Mouse (Mus musculus) urinary bladder, postnatal 14 days (tissue): ENCODE results near the gene Slc38a3.

ENCODE experiments used
- DNase-seq: peaks from one replicate; pipeline ENCODE4 v3.0.0; 2021; ENCODE audit warnings: low spot score

Gene Slc38a3

DNA sequence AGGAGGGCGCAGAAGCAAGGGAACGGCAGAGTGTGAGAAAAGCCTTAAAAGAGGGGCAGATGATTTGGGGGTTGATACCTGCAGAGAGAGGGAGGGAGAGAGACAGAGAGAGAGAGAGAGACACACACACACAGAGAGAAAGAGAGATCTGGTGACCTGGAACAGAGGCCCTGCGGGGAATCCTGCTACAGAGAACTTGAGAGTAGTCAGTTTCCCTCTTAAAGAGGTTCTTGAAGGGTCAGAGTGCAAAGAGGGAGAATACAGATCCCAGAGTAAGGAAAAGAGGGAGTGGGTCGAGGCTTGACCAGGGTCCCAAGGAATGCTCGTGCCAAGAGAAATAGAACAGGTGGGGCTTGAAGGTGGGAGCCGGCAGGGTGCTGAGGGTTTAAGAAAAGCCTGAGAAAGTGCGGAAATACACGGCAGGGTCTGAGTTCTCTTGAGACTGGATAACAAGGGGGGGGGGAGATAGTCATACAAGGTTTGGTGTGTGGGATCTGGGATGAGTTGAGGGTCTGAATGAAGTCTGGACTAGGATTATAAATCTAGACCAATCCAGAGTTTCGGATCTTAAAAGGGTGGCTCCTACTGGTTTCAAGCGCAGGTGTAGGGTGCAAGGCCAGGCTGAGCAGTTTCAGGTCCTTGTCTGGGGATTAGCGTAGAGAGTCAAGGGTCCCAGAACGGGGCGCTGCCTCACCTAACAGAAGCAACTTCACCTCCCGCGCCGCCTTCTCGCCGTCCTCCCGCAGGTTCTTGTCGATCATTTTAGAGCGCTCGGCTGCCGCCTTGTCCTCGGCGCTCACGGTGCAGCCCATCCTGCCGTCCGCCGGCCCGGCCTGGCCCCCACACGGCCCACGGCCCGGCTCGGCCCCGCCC, 34.7 kb downstream of the Slc38a3 start:
- DNase-seq: no peak

DNA sequence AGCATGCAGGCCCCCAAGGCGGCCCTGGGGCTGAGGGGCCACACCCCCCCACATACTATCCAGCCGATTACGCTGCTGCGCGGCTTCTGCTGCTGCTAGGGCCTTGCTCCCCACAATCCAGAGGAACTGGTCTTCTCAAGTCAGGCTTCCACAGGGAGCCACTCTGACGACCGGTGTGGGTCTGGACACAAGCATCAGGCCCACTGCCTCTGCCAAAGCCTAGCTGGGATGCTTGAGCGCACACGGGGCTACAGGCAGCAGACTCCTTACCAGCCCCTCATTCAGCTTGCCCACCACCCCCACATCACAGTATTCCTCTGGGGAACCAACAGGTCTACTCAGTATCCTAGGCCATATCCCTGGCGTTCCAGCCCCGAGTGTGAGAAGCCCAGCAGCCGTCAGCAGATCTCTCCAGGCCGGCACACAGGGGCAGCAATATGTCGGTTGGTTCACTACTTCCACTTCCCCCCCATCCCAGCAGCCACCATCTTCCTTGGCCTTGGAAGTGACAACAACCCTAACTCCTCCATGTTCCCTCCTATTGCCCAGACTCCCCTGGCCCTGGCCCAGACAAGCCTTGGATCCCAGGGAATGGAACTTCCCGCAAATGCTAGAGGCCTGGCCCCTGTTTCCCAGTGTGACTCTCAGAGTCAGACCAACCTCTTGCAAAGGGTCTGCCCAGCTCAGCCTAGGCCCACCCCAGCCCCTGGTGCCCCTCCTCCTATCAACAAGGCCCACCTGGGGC, 35.5 kb downstream of the Slc38a3 start:
- DNase-seq: peak; percentile 46

GRCm38 (mm10) chr9:107633091-107633660, 36.2 kb downstream of the Slc38a3 start:
- DNase-seq: peak; percentile 87

GRCm38 (mm10) chr9:107632478-107632877, 36.9 kb downstream of the Slc38a3 start:
- peak; percentile 42 for DNase-seq

GRCm38 (mm10) chr9:107631861-107632260, 37.5 kb downstream of the Slc38a3 start:
- DNase-seq: no peak

DNA sequence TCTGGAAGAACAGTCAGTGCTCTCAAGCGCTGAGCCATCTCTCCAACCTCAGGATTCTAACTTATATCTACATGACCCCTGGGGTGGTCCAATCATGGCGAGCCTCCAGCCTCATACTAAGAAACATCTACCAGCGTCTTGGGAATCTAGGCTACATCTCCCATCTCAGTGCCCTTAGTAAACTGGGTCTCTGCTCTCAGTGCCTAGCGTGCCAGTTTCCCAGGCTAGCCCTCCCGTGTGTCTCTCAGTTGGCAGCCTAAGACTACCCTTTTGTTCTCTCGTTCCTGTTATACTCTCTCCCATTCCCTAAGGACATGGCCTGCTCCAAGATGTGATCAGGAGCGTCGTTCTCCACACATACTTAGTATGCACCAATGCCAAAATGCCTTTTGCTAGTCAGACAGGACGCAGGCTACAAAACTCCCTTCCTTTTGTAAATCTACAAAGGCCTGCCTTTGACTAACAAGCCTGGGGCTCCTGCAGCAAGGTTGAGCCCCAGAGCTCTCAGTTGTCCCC, 38.0 kb downstream of the Slc38a3 start:
- DNase-seq: no peak

GRCm38 (mm10) chr9:107630576-107630975, 38.8 kb downstream of the Slc38a3 start:
- DNase-seq: no peak

DNA sequence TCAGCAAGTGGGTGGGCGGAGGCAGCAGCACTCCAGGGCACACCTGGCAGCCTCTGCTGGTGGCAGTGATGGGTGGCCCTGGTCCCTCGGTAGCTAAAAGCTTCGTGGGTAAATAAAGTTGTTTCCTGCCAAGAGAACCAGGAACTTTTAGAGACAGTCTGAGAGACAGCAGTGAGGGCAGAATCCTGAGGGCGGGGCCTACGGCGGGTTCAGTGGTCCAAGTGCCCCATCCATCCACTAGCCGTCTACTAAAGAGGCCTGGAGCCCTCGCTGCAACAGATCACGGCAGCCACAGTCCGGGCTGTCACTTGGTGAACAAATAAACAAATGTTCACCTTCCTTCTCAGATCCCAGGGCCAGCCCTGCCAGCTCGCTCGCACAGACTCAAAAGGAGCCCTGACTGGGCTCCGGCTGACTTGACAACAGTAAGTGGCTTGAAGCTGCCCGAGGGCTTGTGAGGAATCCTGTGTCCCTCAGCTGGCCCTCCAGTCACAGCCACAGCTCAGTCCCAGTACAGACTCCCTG, 39.4 kb downstream of the Slc38a3 start:
- DNase-seq: no peak

- DNase-seq: no peak
Measured at GRCm38 (mm10) chr9:107629411-107629730, 40.0 kb downstream of the Slc38a3 start.

DNA sequence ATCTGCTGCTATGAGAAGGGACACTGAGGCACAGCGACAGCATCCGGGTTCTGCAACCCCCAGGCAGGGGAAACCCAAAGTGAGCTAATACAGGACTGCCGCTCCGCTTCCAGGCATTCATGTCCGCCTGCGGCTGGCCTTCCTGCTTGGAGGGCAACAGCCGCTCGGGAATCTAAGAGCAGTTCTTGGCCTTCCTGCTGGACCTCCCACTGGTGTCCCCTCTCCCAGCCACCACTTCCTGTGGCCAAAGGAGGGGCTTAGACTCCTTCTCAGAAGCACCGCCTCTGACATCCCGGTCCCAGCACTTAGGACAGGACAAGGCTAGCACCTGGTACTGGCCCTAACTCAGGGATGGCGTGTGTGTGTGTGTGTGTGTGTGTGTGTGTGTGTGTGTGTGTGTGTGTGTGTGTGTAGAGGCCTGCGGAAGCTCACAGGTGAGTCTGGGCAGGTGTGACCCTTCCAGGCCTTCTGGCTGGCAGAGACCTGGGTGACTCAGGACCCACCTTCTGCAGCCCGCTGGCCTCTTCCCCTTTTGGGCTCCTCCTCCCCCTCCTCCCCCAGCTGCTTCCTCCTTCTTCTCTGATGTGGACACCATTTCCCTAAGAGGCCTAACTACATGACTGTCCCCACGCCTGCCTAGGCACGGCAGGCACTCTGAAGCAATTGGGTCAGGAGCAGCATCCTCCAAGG, 40.5 kb downstream of the Slc38a3 start:
- DNase-seq: peak; percentile 41

DNA sequence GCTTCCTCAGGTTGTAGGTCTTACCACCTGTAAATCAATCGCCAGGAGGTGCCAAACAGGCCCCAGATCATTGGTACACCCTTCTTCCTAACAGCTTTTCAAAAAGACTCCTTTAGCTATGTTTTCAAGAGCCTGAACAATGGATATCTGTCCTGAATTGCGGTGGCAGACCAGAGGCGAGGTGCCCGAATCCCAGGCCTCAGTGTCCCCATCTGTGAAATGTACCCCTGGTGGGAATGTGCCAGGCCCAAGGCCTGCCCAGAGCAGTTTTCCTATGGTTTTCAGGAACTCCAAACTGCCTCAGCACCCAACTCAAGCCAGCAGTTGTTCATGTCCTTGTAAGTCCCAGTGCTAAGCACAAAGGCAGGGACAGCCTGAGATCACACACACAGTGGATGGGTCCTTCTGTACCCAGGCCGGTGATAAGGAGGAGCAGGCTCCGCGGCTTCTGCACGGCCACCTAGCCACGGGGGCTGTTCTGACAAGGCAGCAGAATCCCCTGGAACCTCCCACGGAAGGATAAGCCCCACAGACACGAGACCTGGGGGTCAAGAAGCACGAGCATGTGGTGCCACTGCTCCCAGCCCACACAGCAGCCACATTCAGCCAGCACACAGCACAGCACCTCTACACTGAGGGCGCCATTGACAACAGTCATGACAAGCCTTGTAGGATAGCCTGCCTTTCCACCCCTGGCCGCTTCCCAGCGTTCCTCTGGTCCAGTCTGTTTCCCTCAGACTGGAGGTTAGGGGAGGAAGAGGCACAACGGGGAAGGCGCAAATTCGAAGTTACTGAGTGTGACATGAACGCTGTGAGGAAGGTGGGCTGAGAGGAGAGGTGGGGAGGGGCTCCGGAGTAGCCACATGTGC, 41.7 kb downstream of the Slc38a3 start:
- no peak for DNase-seq

- DNase-seq: peak; percentile 81
Measured at GRCm38 (mm10) chr9:107626844-107627277, 42.5 kb downstream of the Slc38a3 start.

- DNase-seq: no peak
Measured at GRCm38 (mm10) chr9:107626158-107626843, 43.0 kb downstream of the Slc38a3 start.

- DNase-seq: no peak
Measured at GRCm38 (mm10) chr9:107625351-107626128, 43.8 kb downstream of the Slc38a3 start.

- DNase-seq: no peak
Measured at GRCm38 (mm10) chr9:107624951-107625350, 44.4 kb downstream of the Slc38a3 start.

- DNase-seq: no peak
Measured at GRCm38 (mm10) chr9:107624539-107624938, 44.8 kb downstream of the Slc38a3 start.

GRCm38 (mm10) chr9:107620954-107621353, 48.4 kb downstream of the Slc38a3 start:
- DNase-seq: no peak

GRCm38 (mm10) chr9:107619546-107619879, 49.8 kb downstream of the Slc38a3 start:
- DNase-seq: peak; percentile 41

DNA sequence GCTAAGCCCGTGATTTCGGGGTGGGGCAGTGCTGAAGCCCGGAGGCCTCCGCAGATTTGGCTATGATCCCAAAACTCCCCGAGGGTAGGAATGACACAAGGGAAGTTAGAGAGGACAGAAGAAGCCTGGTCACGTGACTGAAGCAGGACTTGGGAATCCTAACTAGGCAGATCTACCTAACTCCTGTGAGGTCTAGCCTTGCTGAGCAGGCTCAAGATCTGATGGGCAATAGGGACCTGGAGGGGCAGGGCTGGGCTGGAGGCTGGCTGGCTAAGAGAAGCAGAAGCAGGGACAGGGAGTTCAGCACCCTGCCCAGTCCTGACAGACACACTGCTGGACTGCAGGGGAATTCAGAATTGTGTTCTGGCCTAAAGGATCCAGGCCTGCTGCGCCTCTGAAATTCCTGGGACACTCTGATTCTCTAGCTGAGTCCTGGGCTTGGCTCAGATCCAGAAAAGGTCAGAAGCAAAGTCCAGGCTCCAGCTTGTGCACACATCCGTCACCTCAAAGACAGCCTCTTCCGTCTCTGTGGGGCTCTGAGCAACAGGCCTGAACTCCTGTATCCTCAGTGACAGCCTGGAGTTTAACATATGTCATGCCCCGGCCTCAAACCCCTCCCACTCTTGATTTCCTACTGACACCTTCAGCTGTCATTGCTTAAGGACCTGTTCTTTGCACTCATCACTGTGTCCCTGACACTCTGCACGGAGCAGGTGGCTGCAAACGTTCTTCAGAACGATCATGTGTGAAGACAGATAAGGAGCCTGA, 50.4 kb downstream of the Slc38a3 start:
- DNase-seq: peak; percentile 54
